Mouse (Mus musculus): ENCODE data around the gene Fam149a.

DNA sequence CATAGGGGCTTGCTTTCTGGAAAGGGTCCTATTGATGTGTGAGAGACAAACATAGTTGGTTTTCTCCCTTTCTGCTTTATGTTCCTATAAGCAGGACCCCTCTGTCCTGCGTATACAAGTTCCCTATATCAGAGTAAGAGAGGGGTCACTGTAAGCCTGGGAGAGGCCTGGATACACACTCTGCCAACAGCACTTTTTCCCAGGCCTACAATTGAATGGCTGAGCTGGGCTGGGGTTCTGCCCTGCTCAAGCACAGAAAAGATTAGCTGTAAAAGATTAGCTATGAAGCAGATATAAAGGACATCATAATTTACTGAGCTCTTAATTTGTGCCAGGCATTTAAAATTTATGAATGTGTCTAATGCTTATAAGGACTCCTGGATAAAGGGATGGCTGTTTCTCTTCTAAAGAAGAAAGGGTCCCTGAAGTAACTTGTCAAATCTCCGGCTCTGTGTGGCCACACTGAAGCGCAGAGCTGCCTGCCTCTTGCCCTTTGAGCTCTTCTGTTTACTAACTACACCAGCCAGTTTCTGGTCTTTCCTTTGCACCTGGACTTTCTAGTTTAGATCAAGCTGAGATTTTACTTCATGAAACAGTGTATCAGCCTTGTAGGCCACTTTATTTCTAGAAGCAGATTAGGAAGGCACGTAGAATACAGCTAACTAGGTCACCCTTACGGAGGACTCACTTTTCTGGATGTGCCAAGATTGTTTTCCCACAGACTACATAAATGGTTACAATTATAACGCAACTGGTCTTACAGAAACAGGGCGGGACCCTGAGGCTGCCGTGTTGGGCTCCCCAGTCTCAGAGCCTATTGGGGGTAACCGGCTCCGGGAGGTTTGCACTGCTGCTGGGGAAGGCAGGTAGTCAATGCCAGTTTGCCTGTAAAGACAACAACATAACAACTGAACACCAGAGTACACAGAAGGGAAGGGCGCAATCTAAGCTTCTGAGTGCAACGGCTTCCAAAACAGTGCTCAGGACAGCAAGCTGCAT lies 40.2 kb downstream of the Fam149a start:
- TF ChIP-seq CTCF (IDR thresholded peaks at IDR 0.05; ENCODE audit: insufficient read depth, low read depth, low read length) (no peak), POLR2A (IDR thresholded peaks at IDR 0.05; ENCODE audit: insufficient read depth, low read depth, low read length) (no peak)

Measured in olfactory bulb, adult 2 months (tissue).